Mouse (Mus musculus): Measurements from ENCODE around the gene Furin. TPM values are rescaled to one million over a fixed set of nuclear protein-coding genes. Genes with fewer than 3 reads are reported as not detected.

The Furin gene
- total and polyA plus RNA-seq, 2 experiments from 2014 or later: 6.6 to 25.9 TPM

DNA sequence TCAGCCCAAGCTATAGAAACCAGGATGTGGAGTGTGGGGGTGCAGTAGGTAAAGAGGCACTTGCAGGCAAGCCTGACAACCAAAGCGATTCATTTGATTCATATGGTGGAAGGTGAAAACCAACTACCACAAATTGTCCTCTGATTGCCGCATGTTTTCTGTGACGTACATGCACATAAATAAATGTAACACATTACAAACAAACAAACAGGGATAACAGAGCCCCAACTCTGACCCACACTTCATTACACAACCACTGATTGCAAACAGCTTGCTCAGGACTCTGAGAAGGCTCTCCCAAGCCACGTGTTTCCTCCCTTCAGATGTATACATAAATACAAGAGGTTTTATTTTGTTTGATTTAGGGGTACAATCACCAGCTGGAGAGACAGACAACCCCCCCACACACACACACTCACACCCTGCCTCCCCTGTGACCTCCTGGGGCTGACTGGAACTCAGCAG is 35.2 kb downstream of the Furin start:
- Histone ChIP-seq H3K27me3 (ENCODE audit: insufficient read depth, low read length) (no peaks in the 10 kb centered on the region), H3K4me2 (ENCODE audit: low read depth, low read length) (peak overlapping the region; percentile 82), H3K4me3 (ENCODE audit: low read length) (peak overlapping the region; percentile 96), H3K9ac (replicated peaks; ENCODE audit: low read length) (peak overlapping the region; percentile 92), H3K36me3 (ENCODE audit: insufficient read depth, low read length) (peaks cover 20% of the 10 kb centered on the region), H3K27ac (peak overlapping the region; percentile 83; the same call in 1 of the 2 replicates), H3K4me1 (ENCODE audit: insufficient read depth, low read length) (peaks cover 9% of the 10 kb centered on the region), H3K9me3 (ENCODE audit: low read length) (no peaks in the 10 kb centered on the region)
- 42% methylated on average over 4 of the region's 4 CpGs for WGBS
- ATAC-seq: no peak
- TF ChIP-seq CTCF (IDR thresholded peaks at IDR 0.05; ENCODE audit: low read depth): no peak
- DNase-seq (ENCODE audit: low spot score): no peak

DNA sequence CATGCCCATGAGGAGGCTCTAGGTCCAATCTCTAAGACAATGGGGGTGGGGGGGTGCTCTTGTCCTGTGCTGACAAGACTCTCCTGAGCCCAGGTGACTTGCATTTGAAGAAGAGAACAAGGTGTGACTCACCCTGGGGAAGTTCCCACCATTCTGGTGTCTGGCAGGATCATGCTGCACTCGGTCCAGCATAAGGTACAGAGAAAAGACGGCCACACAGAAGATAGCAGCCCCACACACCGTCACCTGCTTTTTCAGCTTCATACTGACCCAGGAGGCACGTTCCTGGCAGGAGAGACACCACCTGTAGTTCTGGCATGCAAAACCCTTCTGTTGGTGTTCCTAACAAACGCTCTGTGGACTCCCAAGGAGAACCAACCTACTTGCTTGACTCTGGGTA is 35.8 kb downstream of the Furin start:
- WGBS: 56% methylated on average over 5 of the region's 5 CpGs
- no peak for TF ChIP-seq CTCF (IDR thresholded peaks at IDR 0.05; ENCODE audit: low read depth)
- Histone ChIP-seq H3K9me3 (ENCODE audit: low read length) (no peaks in the 10 kb centered on the region), H3K36me3 (ENCODE audit: insufficient read depth, low read length) (peaks cover 20% of the 10 kb centered on the region), H3K9ac (replicated peaks; ENCODE audit: low read length) (no peak overlapping the region), H3K4me1 (ENCODE audit: insufficient read depth, low read length) (peaks cover 9% of the 10 kb centered on the region), H3K27ac (0 out of 2 replicates have a peak overlapping the region, but pooled peaks have one; percentile 83), H3K27me3 (ENCODE audit: insufficient read depth, low read length) (no peaks in the 10 kb centered on the region), H3K4me3 (ENCODE audit: low read length) (peak overlapping the region; percentile 96; the same call in 1 of the 2 replicates), H3K4me2 (ENCODE audit: low read depth, low read length) (peak overlapping the region; percentile 82)
- DNase-seq (ENCODE audit: low spot score) (no peak), ATAC-seq (no peak)

DNA sequence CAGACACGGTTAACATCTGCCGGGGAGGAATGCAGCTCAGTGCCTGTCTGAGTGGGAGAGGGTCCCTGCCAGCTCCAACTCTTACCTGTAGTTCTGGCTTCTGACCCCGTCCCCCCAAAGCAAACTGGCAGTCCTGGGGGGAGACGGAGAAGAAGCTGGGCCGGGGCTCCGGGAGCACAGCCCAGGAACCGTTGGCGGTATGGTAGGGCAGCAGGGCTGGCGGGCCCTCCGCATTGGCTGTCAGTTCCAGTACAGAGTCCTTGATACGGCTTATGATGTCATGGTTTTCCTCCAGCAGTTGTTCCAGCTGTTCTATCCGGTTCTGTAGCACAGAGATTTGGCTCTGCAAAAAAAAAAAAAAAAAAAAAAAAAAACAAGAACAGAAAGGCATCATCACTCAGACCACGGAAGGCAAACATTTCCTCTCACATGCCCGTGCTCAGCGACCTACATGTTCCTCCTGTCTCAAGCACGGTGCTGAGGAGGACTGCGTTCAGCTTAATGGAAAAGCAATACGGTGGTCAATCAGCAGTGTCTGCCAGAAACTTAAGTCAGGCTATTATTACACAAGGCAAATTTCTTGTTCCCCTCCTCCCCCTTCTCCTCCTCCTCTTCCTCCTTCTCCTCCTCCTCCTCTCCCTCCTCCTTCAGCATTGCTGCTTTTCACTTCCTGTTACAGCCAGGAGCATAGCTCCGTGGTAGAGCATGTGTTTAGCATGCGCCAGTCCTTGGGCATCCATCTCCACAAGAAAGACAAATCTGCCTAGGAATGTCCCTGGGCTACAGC is 36.4 kb downstream of the Furin start:
- 82% methylated on average over 20 of the region's 20 CpGs for WGBS
- Histone ChIP-seq H3K4me1 (ENCODE audit: insufficient read depth, low read length) (peaks cover 9% of the 10 kb centered on the region), H3K27me3 (ENCODE audit: insufficient read depth, low read length) (no peaks in the 10 kb centered on the region), H3K9ac (replicated peaks; ENCODE audit: low read length) (no peak overlapping the region), H3K9me3 (ENCODE audit: low read length) (no peaks in the 10 kb centered on the region), H3K4me2 (ENCODE audit: low read depth, low read length) (no peak overlapping the region), H3K36me3 (ENCODE audit: insufficient read depth, low read length) (peaks cover 24% of the 10 kb centered on the region), H3K4me3 (ENCODE audit: low read length) (no peak overlapping the region), H3K27ac (no peak overlapping the region)
- ATAC-seq (no peak), DNase-seq (ENCODE audit: low spot score) (no peak)
- TF ChIP-seq CTCF (IDR thresholded peaks at IDR 0.05; ENCODE audit: low read depth): no peak

DNA sequence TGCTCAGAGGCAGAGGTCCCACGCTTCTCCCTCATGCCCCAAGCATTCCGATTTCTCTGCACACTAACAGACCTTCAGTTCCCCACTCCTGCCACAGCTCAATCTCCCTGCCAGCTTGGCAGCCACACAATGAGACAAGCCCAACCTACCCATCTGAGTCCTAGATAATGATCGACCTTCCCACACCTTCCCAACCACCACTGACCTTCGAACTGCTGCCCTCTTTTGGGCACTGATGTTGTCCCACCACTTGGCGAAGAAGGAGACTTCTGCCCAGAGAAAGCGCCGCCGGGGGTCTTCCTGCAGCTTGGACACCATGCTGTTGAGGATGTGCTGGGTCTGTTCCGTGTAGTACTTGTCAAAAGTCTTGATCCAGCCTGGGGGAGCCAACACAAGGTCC is 37.2 kb downstream of the Furin start:
- ATAC-seq: no peak
- no peak for DNase-seq (ENCODE audit: low spot score)
- peaks cover 32% of the 10 kb centered on the region for H3K36me3 ChIP-seq (ENCODE audit: insufficient read depth, low read length)
- H3K4me2 ChIP-seq (ENCODE audit: low read depth, low read length): no peak overlapping the region
- H3K27ac ChIP-seq: no peak overlapping the region
- H3K9me3 ChIP-seq (ENCODE audit: low read length): no peaks in the 10 kb centered on the region
- TF ChIP-seq CTCF (IDR thresholded peaks at IDR 0.05; ENCODE audit: low read depth): no peak
- no peak overlapping the region for H3K4me3 ChIP-seq (ENCODE audit: low read length)
- no peaks in the 10 kb centered on the region for H3K27me3 ChIP-seq (ENCODE audit: insufficient read depth, low read length)
- 89% methylated on average over 9 of the region's 9 CpGs for WGBS
- H3K4me1 ChIP-seq (ENCODE audit: insufficient read depth, low read length): peaks cover 9% of the 10 kb centered on the region
- no peak overlapping the region for H3K9ac ChIP-seq (replicated peaks; ENCODE audit: low read length)

DNA sequence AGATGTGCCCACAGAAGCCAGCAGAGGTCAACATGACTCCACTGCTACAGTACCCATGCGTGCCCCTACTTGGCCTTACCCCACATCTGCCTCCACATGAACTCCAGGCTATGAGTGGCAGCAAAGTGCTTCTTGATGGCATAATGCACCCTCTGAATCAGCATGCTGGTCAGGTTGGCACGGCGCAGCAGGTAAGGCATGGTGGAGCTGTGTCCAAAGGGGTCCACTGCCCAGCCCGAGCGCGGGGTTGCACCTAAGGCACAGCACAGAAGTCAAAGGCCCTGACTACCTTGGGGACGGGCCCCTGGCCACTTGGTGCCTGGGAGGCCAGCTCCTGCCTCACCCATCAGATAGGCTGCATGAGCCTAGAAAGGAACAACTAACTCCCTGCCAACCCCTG is 38.0 kb downstream of the Furin start:
- no peak overlapping the region for H3K4me3 ChIP-seq (ENCODE audit: low read length)
- no peak for ATAC-seq
- TF ChIP-seq CTCF (IDR thresholded peaks at IDR 0.05; ENCODE audit: low read depth): no peak
- WGBS: 99% methylated on average over 7 of the region's 7 CpGs
- H3K9ac ChIP-seq (replicated peaks; ENCODE audit: low read length): no peak overlapping the region
- no peak overlapping the region for H3K4me2 ChIP-seq (ENCODE audit: low read depth, low read length)
- H3K27ac ChIP-seq: no peak overlapping the region
- peaks cover 9% of the 10 kb centered on the region for H3K4me1 ChIP-seq (ENCODE audit: insufficient read depth, low read length)
- DNase-seq (ENCODE audit: low spot score): no peak
- H3K27me3 ChIP-seq (ENCODE audit: insufficient read depth, low read length): no peaks in the 10 kb centered on the region
- peaks cover 35% of the 10 kb centered on the region for H3K36me3 ChIP-seq (ENCODE audit: insufficient read depth, low read length)
- H3K9me3 ChIP-seq (ENCODE audit: low read length): no peaks in the 10 kb centered on the region

DNA sequence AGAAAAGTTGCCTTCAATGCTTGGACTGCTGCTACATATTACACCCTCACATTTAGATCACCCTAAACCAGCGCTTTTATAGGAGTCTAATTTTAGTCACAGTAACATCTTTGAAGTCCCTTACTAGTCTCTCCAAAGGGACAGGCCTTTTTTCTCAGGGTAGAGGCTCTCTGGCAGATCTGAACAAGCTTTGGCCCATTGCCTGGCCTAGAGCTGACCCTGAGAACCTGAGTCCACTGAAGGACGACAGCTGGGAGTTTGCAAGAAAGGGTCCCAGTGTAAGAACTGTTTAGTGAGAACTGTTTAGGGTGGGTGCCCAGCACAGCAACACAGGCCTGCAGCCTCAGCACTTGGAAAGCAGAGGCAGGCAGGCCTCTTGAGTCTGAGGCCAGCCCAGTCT is 39.5 kb downstream of the Furin start:
- 59% methylated on average over 2 of the region's 2 CpGs for WGBS
- H3K4me1 ChIP-seq (ENCODE audit: insufficient read depth, low read length): peaks cover 9% of the 10 kb centered on the region
- H3K27ac ChIP-seq: no peak overlapping the region
- H3K9ac ChIP-seq (replicated peaks; ENCODE audit: low read length): no peak overlapping the region
- no peaks in the 10 kb centered on the region for H3K9me3 ChIP-seq (ENCODE audit: low read length)
- peaks cover 40% of the 10 kb centered on the region for H3K36me3 ChIP-seq (ENCODE audit: insufficient read depth, low read length)
- H3K4me2 ChIP-seq (ENCODE audit: low read depth, low read length): no peak overlapping the region
- H3K4me3 ChIP-seq (ENCODE audit: low read length): no peak overlapping the region
- no peak for ATAC-seq
- H3K27me3 ChIP-seq (ENCODE audit: insufficient read depth, low read length): no peaks in the 10 kb centered on the region
- no peak for TF ChIP-seq CTCF (IDR thresholded peaks at IDR 0.05; ENCODE audit: low read depth)
- no peak for DNase-seq (ENCODE audit: low spot score)

DNA sequence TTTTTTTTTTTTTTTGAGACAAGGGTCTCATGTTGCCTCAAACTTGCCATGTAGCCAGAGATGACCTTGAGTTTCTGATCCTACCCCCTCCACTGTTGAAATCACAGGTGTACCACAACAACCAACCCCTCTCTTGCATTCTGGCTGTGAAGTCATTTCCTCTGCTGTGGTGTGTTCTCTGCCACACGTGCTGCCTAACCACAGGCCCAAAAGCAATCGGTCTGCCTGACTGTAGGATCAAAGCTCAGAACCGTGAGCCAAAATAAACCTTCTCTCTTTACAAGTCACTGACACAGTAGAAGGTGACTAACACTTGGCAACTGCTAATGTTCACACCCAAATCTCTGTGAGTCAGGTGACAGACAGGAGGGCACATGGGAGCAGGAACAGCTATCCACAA is 44.8 kb downstream of the Furin start:
- H3K9ac ChIP-seq (replicated peaks; ENCODE audit: low read length): no peak overlapping the region
- TF ChIP-seq CTCF (IDR thresholded peaks at IDR 0.05; ENCODE audit: low read depth): no peak
- 70% methylated on average over 3 of the region's 3 CpGs for WGBS
- no peak overlapping the region for H3K4me3 ChIP-seq (ENCODE audit: low read length)
- no peaks in the 10 kb centered on the region for H3K9me3 ChIP-seq (ENCODE audit: low read length)
- peaks cover 56% of the 10 kb centered on the region for H3K36me3 ChIP-seq (ENCODE audit: insufficient read depth, low read length)
- no peaks in the 10 kb centered on the region for H3K4me1 ChIP-seq (ENCODE audit: insufficient read depth, low read length)
- H3K4me2 ChIP-seq (ENCODE audit: low read depth, low read length): no peak overlapping the region
- no peak for DNase-seq (ENCODE audit: low spot score)
- H3K27ac ChIP-seq: no peak overlapping the region
- no peak for ATAC-seq
- no peaks in the 10 kb centered on the region for H3K27me3 ChIP-seq (ENCODE audit: insufficient read depth, low read length)

All from hindbrain, postnatal 0 days (tissue).